Mouse (Mus musculus) MEL (cell line): Measurements from ENCODE around the gene Pan2. TPM values are rescaled to one million over a fixed set of nuclear protein-coding genes. Genes with fewer than 3 reads are reported as not detected.
"Not testable (repeated sequence)": the region's sequence is repeated elsewhere in the genome, so short reads cannot be mapped to it uniquely, and the experiment has no call there.

Experiments
- DNase-seq: peaks from one replicate; pipeline ENCODE4 v3.0.0; 2011; ENCODE audit warnings: low read depth, low spot score
- H3K27ac ChIP-seq: 2 replicates; pipeline ENCODE4 v1.5.1; 2012; ENCODE audit warnings: low read depth, mild to moderate bottlenecking, control low read depth, low read length, moderate library complexity; ENCODE audit not compliant: control insufficient read depth
- H3K27me3 ChIP-seq, 2 experiments: fragments of 150-350 bp in 1 of 2; sonication (generic) in 1 of 2; 2 replicates each; pipeline ENCODE4 v1.6.1; 2012; ENCODE audit warnings: low read length in 2 of 2, mild to moderate bottlenecking in 2 of 2, improper control_type of control experiment in 1 of 2, moderate library complexity in 1 of 2; ENCODE audit not compliant: insufficient read depth in 2 of 2, control insufficient read depth in 1 of 2
- H3K36me3 ChIP-seq, 2 experiments: 2 replicates each; pipeline ENCODE4 v1.6.1; 2012 to 2014; ENCODE audit warnings: low read length in 2 of 2, improper control_type of control experiment in 1 of 2, inconsistent platforms in 1 of 2, mild to moderate bottlenecking in 1 of 2; ENCODE audit not compliant: insufficient read depth in 2 of 2, control insufficient read depth in 1 of 2
- H3K4me1 ChIP-seq, 2 experiments: fragments of 150-350 bp in 1 of 2; sonication (generic) in 1 of 2; 2 replicates each; pipeline ENCODE4 v1.6.1; 2012; ENCODE audit warnings: low read length in 2 of 2, improper control_type of control experiment in 1 of 2, mild to moderate bottlenecking in 1 of 2; ENCODE audit not compliant: insufficient read depth in 2 of 2, control insufficient read depth in 1 of 2
- H3K4me3 ChIP-seq, 2 experiments: fragments of 150-350 bp in 1 of 2; sonication (generic) in 1 of 2; 2 replicates each; pipeline ENCODE4 v1.5.1; 2012; ENCODE audit warnings: low read depth in 2 of 2, low read length in 2 of 2, mild to moderate bottlenecking in 2 of 2, moderate library complexity in 2 of 2, control low read depth in 1 of 2, improper control_type of control experiment in 1 of 2; ENCODE audit not compliant: control insufficient read depth in 1 of 2, insufficient read depth in 1 of 2
- H3K79me2 ChIP-seq: 2 replicates; pipeline ENCODE4 v1.6.1; 2012; ENCODE audit warnings: mild to moderate bottlenecking, low read length, moderate library complexity; ENCODE audit not compliant: control insufficient read depth, poor library complexity, insufficient read depth
- H3K9ac ChIP-seq: 2 replicates; pipeline ENCODE4 v1.6.1; 2012; ENCODE audit warnings: low read depth, mild to moderate bottlenecking, control low read depth, low read length, moderate library complexity; ENCODE audit not compliant: control insufficient read depth, poor library complexity, severe bottlenecking
- H3K9me3 ChIP-seq: fragments of 150-350 bp; sonication (generic); replicated peaks from 2 replicates; pipeline ENCODE4 v1.6.1; 2012; ENCODE audit warnings: mild to moderate bottlenecking, low read length, improper control_type of control experiment, moderate library complexity; ENCODE audit not compliant: insufficient read depth
- CHD2 ChIP-seq: IDR thresholded peaks from 2 replicates; pipeline ENCODE4 v1.6.1; 2011; ENCODE audit warnings: low read length, improper control_type of control experiment
- CTCF ChIP-seq, 3 experiments: IDR thresholded peaks in 2 of 3; conservative IDR thresholded peaks in 1 of 3; 2 replicates each; pipeline ENCODE4 v1.5.1; 2011 to 2012; ENCODE audit warnings: low read length in 3 of 3, low read depth in 2 of 3, mild to moderate bottlenecking in 2 of 3, improper control_type of control experiment in 1 of 3, inconsistent platforms in 1 of 3, mixed read lengths in 1 of 3, moderate library complexity in 1 of 3; ENCODE audit not compliant: control insufficient read depth in 1 of 3, insufficient read depth in 1 of 3, poor library complexity in 1 of 3, severe bottlenecking in 1 of 3
- E2F4 ChIP-seq: IDR thresholded peaks from 2 replicates; pipeline ENCODE4 v1.6.1; 2011; ENCODE audit warnings: low read depth, low read length, improper control_type of control experiment, borderline replicate concordance
- ELF1 ChIP-seq: IDR thresholded peaks from 2 replicates; pipeline ENCODE4 v1.6.1; 2014; ENCODE audit warnings: low read depth, mild to moderate bottlenecking, inconsistent platforms, low read length, improper control_type of control experiment, moderate library complexity
- EP300 ChIP-seq, 2 experiments: IDR thresholded peaks; 2 replicates each; pipeline ENCODE4 v1.6.1; 2011; ENCODE audit warnings: improper control_type of control experiment in 2 of 2, low read length in 2 of 2, low read depth in 1 of 2, mild to moderate bottlenecking in 1 of 2
- ETS1 ChIP-seq: IDR thresholded peaks from 2 replicates; pipeline ENCODE4 v1.6.1; 2012; ENCODE audit warnings: low read depth, mild to moderate bottlenecking, inconsistent platforms, low read length, improper control_type of control experiment, moderate library complexity
- GATA1 ChIP-seq: IDR thresholded peaks from 2 replicates; pipeline ENCODE4 v1.6.1; 2011; ENCODE audit warnings: low read depth, low read length, improper control_type of control experiment
- HCFC1 ChIP-seq: IDR thresholded peaks from 2 replicates; pipeline ENCODE4 v1.6.1; 2012; ENCODE audit warnings: low read depth, mild to moderate bottlenecking, inconsistent platforms, low read length, improper control_type of control experiment, moderate library complexity
- MAX ChIP-seq: IDR thresholded peaks from 2 replicates; pipeline ENCODE4 v1.6.1; 2011; ENCODE audit warnings: low read length, improper control_type of control experiment
- MAZ ChIP-seq: IDR thresholded peaks from 2 replicates; pipeline ENCODE4 v1.6.1; 2012; ENCODE audit warnings: low read depth, mild to moderate bottlenecking, inconsistent platforms, low read length, improper control_type of control experiment
- MYC ChIP-seq: IDR thresholded peaks from 2 replicates; pipeline ENCODE4 v1.6.1; 2011; ENCODE audit warnings: low read depth, mild to moderate bottlenecking, low read length, improper control_type of control experiment, moderate library complexity
- NELFE ChIP-seq: IDR thresholded peaks from 2 replicates; pipeline ENCODE4 v1.6.1; 2011; ENCODE audit warnings: low read depth, low read length, improper control_type of control experiment
- POLR2AphosphoS5 ChIP-seq: IDR thresholded peaks from 2 replicates; pipeline ENCODE4 v1.6.1; 2012; ENCODE audit warnings: low read depth, borderline replicate concordance, mild to moderate bottlenecking, inconsistent platforms, low read length, moderate library complexity, mixed read lengths
- RAD21 ChIP-seq: IDR thresholded peaks from 2 replicates; pipeline ENCODE4 v1.6.1; 2011; ENCODE audit warnings: mild to moderate bottlenecking, low read depth, low read length, improper control_type of control experiment
- SMC3 ChIP-seq: IDR thresholded peaks from 2 replicates; pipeline ENCODE4 v1.6.1; 2011; ENCODE audit warnings: low read depth, low read length, improper control_type of control experiment
- TCF12 ChIP-seq: IDR thresholded peaks from 2 replicates; pipeline ENCODE4 v1.6.1; 2014; ENCODE audit warnings: low read depth, mild to moderate bottlenecking, inconsistent platforms, low read length, improper control_type of control experiment, moderate library complexity
- UBTF ChIP-seq: IDR thresholded peaks from 2 replicates; pipeline ENCODE4 v1.6.1; 2012; ENCODE audit warnings: low read depth, mild to moderate bottlenecking, inconsistent platforms, low read length, improper control_type of control experiment, moderate library complexity, borderline replicate concordance; ENCODE audit not compliant: insufficient read depth
- ZC3H11A ChIP-seq: IDR thresholded peaks from 2 replicates; pipeline ENCODE4 v1.6.1; 2012; ENCODE audit warnings: low read depth, mild to moderate bottlenecking, inconsistent platforms, low read length, improper control_type of control experiment
- ZKSCAN1 ChIP-seq: IDR thresholded peaks from 2 replicates; pipeline ENCODE4 v1.6.1; 2012; ENCODE audit warnings: low read depth, mild to moderate bottlenecking, inconsistent platforms, low read length, improper control_type of control experiment, moderate library complexity
- ZNF384 ChIP-seq: IDR thresholded peaks from 2 replicates; pipeline ENCODE4 v1.6.1; 2012; ENCODE audit warnings: low read depth, mild to moderate bottlenecking, inconsistent platforms, low read length, improper control_type of control experiment
- polyA plus RNA-seq, 2 experiments: library from polyadenylated mRNA; stranded (reverse) in 1 of 2; unstranded in 1 of 2; fragments of >175 nt in 1 of 2; fragments of >200 nt in 1 of 2; gene quantifications; 2 replicates each; pipeline versions ENCODE4 v1.2.1 to v1.2.4; 2012; ENCODE audit warnings: low replicate concordance in 2 of 2, low read depth in 1 of 2; ENCODE audit not compliant: insufficient read length in 2 of 2, insufficient read depth in 1 of 2, missing spikeins in 1 of 2
- total RNA-seq: library from RNA; depleted of rRNA; stranded (reverse); fragments of 300-350 nt; gene quantifications from 2 replicates; pipeline ENCODE4 v1.2.3, GENCODE M21; 2012

The Pan2 gene
- total and polyA plus RNA-seq, 3 experiments, result 6.8 to 28.6 TPM; not detected in 1

- TF ChIP-seq HCFC1, result no peak
- no peak for TF ChIP-seq MAZ
- no peak for TF ChIP-seq GATA1
- no peak for TF ChIP-seq SMC3
- TF ChIP-seq EP300 (IDR thresholded peaks at IDR 0.05; ENCODE audit: low read depth in 1 of 2, low read length in 2 of 2), result no peak
- no peak for TF ChIP-seq UBTF
- TF ChIP-seq TCF12, result no peak
- TF ChIP-seq POLR2AphosphoS5, result no peak
- no peak for TF ChIP-seq ETS1
- no peak for TF ChIP-seq E2F4
- TF ChIP-seq CHD2, result no peak
- no peak for TF ChIP-seq MYC
- no peak for TF ChIP-seq ZKSCAN1
- TF ChIP-seq, all 39 proteins: peak for 0
- Histone ChIP-seq H3K9ac (no peak overlapping the region), H3K27me3 (no peaks in the 10 kb centered on the region), H3K4me3 (no peak overlapping the region), H3K27ac (no peak overlapping the region), H3K9me3 (no peaks in the 10 kb centered on the region), H3K36me3 (no peaks in the 10 kb centered on the region), H3K79me2 (no peaks in the 10 kb centered on the region), H3K4me1 (no peaks in the 10 kb centered on the region)
- DNase-seq, result no peak
These were observed 20.2 kb upstream of the Pan2 start for GRCm38 (mm10) chr10:128282886-128283450.

GRCm38 (mm10) chr10:128283604-128284579 is 19.2 kb upstream of the Pan2 start:
- peak; percentile 75 for DNase-seq

GRCm38 (mm10) chr10:128290594-128290993 is 12.5 kb upstream of the Pan2 start:
- not testable (repeated sequence) for H3K9me3 ChIP-seq, H3K27me3 ChIP-seq, H3K4me1 ChIP-seq, DNase-seq, H3K27ac ChIP-seq, H3K36me3 ChIP-seq, H3K9ac ChIP-seq, H3K79me2 ChIP-seq, H3K4me3 ChIP-seq

More at GRCm38 (mm10) chr10:128283604-128284579, 19.2 kb upstream of the Pan2 start:
- no peaks in the 10 kb centered on the region for H3K36me3 ChIP-seq
- H3K27me3 ChIP-seq, result no peaks in the 10 kb centered on the region
- no peaks in the 10 kb centered on the region for H3K9me3 ChIP-seq
- H3K79me2 ChIP-seq, result no peaks in the 10 kb centered on the region
- H3K4me1 ChIP-seq, result no peaks in the 10 kb centered on the region
- H3K9ac ChIP-seq, result no peak overlapping the region
- 0 out of 2 replicates have a peak, but pooled peaks have one; percentile 20 for TF ChIP-seq HCFC1
- TF ChIP-seq MYC, result no peak
- no peak for TF ChIP-seq NELFE
- TF ChIP-seq CTCF (IDR thresholded peaks at IDR 0.05 in 2 of 3, conservative IDR thresholded peaks at IDR 0.05 in 1 of 3; ENCODE audit: control insufficient read depth in 1 of 3, insufficient read depth in 1 of 3, low read depth in 2 of 3, low read length in 3 of 3, poor library complexity in 1 of 3, severe bottlenecking in 1 of 3), result peak; percentile 69 to 86 (median 85)
- no peak for TF ChIP-seq GATA1
- peak; percentile 70 for TF ChIP-seq RAD21
- no peak for TF ChIP-seq MAX
- peak; percentile 87 for TF ChIP-seq ZNF384
- TF ChIP-seq ELF1, result 0 out of 2 replicates have a peak, but pooled peaks have one; percentile 35
- TF ChIP-seq SMC3, result peak; percentile 87
- TF ChIP-seq E2F4, result no peak
- peak; percentile 73 for TF ChIP-seq ZC3H11A
- no peak overlapping the region for H3K27ac ChIP-seq
- H3K4me3 ChIP-seq, result no peak overlapping the region
